Mouse (Mus musculus) frontal cortex, adult (tissue): ENCODE measurements around the gene Uck1.
A peak's percentile ranks its signal among the peaks of the same experiment; 100 is the strongest.
"Not testable (repeated sequence)": the region's sequence is repeated elsewhere in the genome, so short reads cannot be mapped to it uniquely, and the experiment has no call there.

Experiments used
- ATAC-seq: cut with Nextera tagmentation; 2 replicates; pipeline ENCODE4 v1.9.2; 2017; ENCODE audit warnings: mild to moderate bottlenecking, moderate library complexity, mixed read lengths; ENCODE audit not compliant: low TSS enrichment

Uck1 gene

DNA sequence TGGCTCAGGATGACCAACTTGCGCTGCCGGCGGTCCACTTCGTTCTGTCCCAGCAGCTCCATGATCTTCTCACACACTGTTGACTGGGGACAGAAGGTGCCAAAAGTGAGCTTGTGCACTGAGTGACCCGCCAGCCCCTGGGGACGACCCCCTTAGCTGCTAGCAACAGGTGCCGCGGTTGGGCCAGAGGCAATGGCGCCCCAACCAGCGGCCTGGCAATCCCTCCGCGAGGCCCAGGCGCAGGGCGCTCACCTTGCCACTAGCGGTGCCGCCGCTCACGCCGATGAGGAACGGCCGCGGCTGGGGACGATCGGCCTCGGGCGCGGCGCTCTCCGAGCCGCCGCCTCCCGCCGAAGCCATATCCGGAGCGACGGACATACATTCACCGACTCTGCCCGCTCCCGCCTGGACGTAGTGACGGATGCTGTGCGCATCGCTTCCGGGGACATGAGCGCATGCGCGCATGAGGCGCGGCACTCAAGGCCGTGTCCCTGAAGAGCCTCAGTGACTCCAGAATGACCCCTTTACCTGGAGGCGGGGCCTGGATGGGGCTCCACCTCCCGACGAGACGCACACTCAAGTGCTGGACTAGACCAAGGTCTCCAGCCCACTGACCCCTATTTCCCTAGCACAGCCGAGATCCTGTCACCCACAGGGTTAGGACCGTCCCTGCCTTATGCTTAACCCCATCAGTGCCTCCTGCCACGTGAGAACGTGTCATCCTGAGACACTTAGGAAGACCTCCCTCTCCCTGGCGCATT is at the start of gene Uck1:
Uck1 (minus strand) TSS at position 503 of the 761 bp plus-strand sequence.
- ATAC-seq = peak; percentile 98

DNA sequence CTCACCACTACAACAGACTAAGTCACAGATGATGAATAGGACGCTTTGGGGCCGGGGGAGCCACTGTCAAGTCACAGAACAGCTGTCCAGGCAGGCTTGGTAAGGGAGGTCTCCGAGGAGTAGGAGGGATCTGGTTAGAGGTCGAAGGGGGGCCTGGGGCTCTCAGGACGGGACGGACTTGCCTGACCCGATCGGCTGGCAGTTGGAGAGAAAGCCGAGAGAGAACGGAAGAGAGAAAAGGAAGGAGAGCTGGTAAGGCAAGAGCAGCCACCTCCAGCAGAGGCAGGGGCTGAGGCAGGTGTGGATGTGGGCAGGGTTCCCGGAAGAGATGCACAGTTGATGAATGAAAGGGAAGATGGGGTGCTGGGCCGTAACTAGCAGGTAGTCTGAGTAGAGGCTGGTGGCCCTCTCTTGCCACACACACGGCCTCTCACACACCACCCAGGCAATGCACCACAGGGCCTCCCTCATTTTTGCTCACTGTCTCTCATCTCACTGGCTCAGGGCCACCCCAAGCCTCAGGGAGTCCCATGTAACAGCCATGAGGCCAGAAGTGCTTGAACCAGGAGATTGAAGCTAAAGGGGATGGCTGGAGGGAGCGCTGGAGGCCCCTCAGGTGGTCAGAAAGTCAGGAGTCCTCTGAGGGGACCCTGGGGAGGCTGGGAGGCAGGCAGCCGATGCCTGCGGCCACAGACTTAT is 49.1 kb upstream of the Uck1 start:
- ATAC-seq = no peak

DNA sequence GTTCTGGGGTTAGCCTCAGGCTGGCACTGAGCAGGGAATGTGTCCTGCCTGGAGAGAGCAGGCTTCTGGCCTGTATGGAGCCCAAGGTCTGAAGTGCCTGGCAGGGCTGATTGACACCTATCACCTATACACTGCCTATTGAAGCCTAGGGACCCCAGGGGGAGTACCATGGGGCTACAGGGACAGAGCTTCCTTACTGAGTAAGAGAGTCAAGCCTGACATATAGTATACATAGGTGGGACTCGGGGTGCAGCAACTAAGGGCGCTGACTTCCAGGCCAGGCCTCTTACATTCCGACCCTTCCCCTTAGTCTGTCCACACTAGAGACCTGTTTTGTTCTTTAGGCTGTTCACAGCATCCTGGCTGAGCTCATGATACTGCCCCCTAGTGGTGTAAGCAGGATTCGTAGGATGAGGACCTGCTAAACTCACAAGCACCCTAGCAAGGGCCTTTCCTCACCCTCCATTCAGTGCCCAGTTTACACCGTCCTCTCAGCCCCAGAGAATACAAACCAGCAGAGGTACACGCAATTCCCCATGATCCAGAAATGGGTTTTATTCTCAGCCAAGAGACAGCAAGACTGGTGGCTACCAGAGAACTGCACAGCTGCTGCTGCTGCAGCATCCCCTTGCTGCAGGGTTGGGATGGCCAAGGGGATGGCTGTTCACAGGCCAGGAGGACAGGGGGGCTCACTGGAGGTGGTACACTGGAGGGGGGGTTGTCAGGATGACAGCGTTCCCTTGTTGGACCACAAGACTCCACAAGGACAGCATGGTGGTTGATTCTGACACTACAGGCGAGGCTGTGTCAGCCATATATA is 48.2 kb upstream of the Uck1 start:
- peak; percentile 29; the same call in 1 of the 2 replicates for ATAC-seq

- no peak for ATAC-seq
Observed at GRCm38 (mm10) chr2:32307247-32307798, 47.4 kb upstream of the Uck1 start.

- no peak for ATAC-seq
Observed at GRCm38 (mm10) chr2:32306176-32306575, 46.2 kb upstream of the Uck1 start.

DNA sequence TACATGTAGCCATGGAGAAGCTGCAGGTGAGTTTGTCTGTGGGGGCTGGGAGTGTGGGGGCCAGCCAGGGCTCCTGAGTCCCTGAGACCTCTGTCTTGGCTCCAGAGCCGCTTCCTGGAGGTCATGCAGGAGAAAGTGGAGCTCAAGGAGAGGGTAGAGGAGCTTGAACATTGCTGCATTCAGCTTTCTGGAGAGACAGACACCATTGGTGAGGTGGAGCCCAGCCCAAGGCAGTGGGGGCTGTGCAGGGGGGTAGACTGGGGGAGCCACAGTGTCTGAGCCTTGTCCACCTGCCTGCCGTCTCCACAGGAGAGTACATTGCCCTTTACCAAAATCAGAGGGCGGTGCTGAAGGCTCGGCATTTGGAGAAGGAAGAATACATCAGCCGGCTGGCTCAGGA is 45.7 kb upstream of the Uck1 start:
- ATAC-seq = no peak

DNA sequence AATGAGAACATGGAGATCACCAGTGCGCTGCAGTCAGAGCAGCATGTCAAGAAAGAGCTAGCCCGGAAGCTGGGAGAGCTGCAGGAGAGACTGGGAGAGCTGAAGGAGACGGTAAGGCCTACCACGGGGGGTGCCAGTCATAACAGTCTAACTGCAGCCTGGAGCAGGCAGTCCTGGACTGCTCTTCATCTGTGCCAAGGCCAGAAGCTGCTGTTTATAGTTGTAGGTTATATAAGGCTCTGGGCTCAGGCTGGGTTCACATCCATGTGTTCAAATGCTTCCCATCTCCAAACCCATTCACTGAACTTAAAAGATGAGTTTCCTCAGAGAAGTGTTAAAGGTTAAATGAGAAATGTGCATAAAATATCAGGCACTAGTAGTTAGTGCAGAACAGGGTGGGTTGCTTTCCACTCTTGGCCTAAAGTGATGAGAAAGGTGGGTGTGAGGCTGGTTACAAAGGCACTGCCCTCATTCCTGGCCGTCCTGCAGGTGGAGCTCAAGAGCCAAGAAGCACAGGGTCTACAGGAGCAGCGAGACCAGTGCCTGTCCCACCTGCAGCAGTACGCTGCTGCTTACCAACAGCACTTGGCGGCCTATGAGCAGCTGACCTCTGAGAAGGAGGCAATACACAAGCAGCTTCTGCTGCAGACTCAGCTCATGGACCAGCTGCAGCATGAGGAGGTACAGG is 44.3 kb upstream of the Uck1 start:
- ATAC-seq = peak; percentile 25

- no peak for ATAC-seq
Observed at GRCm38 (mm10) chr2:32302952-32303351, 43.0 kb upstream of the Uck1 start.

- ATAC-seq = peak; percentile 51; the same call in 1 of the 2 replicates
Observed at GRCm38 (mm10) chr2:32299469-32299868, 39.5 kb upstream of the Uck1 start.

DNA sequence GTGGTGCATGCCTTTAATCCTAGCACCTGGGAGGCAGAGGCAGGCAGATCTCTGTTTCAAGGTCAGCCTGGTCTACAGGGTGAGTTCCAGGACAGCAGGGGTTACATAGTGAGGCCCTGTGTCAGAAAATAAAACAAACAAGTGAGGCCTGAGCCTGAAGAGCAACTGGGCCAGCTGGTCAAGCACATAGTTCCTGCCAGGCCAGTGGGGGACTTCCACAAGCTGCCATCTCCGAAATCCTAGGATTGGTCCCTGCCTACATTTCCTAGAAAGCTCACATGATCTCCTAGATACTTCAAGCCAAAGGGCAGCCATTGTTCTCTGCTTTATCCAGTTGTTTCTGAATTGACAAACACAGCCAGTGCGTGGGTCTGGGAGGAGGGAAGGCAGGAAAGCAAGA is 35.9 kb upstream of the Uck1 start:
- ATAC-seq = not testable (repeated sequence)

GRCm38 (mm10) chr2:32295285-32295684 is 35.3 kb upstream of the Uck1 start:
- no peak for ATAC-seq

DNA sequence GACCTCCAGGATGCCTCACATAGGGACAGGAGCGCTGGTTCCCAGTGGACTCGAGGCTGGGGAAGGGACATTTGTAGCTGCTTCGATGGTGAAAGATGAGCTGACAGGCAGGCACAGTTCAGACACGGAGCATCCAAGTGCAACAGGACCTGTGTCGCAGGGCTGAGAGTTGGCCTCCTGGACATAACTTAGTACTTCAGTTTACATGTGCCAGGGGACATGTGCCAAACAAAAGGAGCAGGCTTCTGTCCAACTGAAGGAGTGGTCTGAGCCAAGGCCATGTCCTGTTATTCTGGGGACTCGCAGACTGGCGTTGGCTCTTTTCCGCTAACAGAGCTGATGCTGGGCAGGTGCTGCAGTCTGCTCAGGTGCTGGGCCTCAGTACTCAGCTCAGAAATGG is 34.4 kb upstream of the Uck1 start:
- ATAC-seq = no peak

DNA sequence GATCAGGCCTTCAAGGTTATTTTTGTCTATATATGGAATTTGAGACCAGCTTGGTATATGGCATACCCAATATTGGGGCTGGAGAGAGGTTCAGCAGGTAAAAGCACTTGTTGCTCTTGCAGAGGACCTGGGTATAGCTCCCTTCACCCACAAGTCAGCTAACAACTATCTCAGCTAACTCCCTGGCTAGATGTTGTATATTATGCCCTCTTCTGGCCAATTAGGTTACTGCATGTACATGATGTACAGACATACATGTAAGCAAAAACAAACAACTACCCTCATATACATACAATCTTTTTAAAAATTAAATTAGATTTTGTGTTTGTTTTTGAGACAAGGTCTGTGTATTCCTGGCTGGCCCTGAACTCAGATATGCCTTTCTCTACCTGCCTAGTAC is 29.6 kb upstream of the Uck1 start:
- no peak for ATAC-seq

DNA sequence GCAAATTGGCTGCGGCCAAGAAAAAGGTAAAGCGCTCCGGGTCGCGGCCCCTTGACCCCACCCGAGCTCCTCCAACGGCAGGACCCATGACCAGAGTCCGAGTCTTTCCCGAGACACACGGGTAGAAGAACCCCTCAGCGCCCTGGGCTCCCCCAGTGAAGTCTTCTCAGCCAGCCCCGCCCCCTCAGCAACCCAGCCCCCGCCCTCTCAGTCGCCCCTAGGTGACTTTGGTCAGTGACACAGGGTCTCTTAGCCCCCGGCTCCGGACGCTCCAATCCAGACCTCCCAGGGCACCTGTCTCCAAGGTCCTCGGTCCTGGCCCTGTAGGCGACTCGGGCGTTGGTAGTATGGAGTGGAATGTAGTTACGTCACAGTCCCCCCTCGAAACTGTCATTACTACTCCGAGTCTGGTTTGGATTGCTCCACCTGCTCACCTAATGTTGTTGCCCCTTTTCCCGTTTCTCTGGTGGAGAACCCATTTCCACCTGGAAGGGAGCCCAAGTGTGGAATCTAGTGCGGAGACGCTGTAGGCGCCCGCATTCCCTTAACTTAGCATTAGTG is 28.5 kb upstream of the Uck1 start:
- no peak for ATAC-seq

GRCm38 (mm10) chr2:32287923-32288367 is 28.0 kb upstream of the Uck1 start, which contains the start of gene Swi5:
TSS of gene Swi5 (minus strand) at chr2:32288075.
- ATAC-seq = peak; percentile 100

GRCm38 (mm10) chr2:32287334-32287840 is 27.4 kb upstream of the Uck1 start, which contains the start of gene Golga2:
TSS of gene Golga2 (plus strand) at chr2:32287384.
- ATAC-seq = no peak

DNA sequence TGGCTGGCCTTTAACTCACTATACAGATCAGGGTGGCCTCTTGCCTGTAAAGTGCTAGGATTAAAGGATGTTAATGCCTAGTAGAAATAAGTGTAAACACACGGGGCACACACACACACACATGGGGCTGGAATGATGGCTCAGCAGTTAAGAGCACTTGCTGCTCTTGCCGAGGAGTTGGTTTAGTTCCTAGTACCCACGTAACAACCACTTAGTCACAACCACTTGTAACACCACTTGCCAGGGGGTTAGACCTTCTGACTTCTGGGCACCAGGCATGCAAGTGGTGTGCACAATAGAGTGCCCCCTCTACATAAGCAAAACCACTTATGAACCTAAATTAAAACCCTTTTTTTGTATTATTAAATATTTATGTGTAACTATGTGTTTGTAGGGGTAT is 24.0 kb upstream of the Uck1 start:
- ATAC-seq = no peak

DNA sequence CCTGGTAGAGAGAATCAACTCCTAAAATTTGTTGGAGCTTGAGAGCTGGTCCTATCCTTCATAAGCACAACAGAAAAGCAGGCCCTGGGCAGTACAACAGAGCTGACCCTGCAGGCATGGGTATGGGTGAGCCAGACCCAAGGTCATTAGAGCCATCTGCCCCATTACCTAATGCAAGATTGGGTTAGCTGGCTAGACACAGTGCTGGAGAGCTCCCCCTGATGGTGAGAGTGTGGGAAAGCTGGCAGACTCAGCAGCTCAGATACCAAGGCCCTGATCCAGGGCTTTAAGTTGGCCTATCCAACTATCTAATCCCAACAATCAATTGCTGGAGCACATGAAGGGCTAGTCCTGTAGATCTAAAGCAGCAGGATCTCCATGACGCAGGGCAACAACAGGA is 22.8 kb upstream of the Uck1 start:
- peak; percentile 68; the same call in 1 of the 2 replicates for ATAC-seq

DNA sequence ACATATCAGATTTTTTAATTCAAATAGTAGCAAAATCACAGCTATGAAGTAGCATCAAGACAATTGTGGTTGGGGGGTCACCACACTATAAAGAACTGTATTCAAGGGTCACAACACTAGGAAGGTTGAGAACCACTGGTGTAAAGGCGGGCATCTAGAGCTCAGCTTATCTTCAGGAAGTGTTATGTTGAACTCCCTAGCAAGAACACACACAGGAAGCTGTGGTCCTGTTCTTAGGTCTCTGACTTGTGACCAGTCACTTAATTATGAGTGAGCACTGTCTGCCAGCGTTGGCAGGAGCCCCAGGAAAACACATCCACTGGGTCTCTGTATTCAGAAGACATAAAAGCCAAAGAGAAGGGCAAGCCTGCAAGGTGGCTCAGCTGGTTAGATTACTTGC is 22.3 kb upstream of the Uck1 start:
- no peak for ATAC-seq

DNA sequence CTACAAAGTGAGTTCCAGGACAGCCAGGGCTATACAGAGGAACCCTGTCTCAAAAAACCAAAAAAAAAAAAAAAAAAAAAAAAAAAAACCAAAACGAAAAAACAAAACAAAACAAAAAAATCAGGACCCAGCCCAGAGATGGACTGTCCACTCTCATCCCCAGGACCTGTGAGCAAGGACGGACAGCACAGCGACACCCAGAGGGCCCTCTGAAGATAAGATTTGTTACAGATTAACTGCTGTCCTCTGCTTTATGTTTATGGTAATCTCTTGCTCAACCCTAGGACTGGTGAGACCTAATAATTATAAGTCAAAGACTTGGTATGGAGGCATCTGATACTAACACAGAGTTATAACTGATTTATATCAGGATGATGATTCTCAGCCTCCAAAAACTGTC is 15.9 kb upstream of the Uck1 start:
- ATAC-seq = no peak

GRCm38 (mm10) chr2:32260635-32261034 is 676 bp upstream of the Uck1 start:
- no peak for ATAC-seq
